Mouse (Mus musculus) bone marrow macrophage, adult 2 months (primary cell): ENCODE data around the gene Serpinb6a. TPM values are rescaled to one million over a fixed set of nuclear protein-coding genes. Genes with fewer than 3 reads are reported as not detected.
A peak's percentile ranks its signal among the peaks of the same experiment; 100 is the strongest.

Source experiments
- H3K27ac ChIP-seq: 2 replicates; pipeline ENCODE4 v1.5.1; 2012; ENCODE audit warnings: low read depth, low read length; ENCODE audit not compliant: insufficient read depth
- H3K4me1 ChIP-seq: 2 replicates; pipeline ENCODE4 v1.6.1; 2012; ENCODE audit warnings: low read length; ENCODE audit not compliant: control insufficient read depth, insufficient read depth
- H3K4me3 ChIP-seq: 2 replicates; pipeline ENCODE4 v1.5.1; 2012; ENCODE audit warnings: mild to moderate bottlenecking, low read length, moderate library complexity; ENCODE audit not compliant: insufficient read depth
- CTCF ChIP-seq: IDR thresholded peaks from 2 replicates; pipeline ENCODE4 v1.5.1; 2012; ENCODE audit warnings: low read depth, mild to moderate bottlenecking, low read length, moderate library complexity
- POLR2A ChIP-seq: IDR thresholded peaks from 2 replicates; pipeline ENCODE4 v1.6.1; 2012; ENCODE audit warnings: mild to moderate bottlenecking, low read depth, low read length, borderline replicate concordance
- polyA plus RNA-seq: library from polyadenylated mRNA; stranded (reverse); fragments of >200 nt; gene quantifications from 2 replicates; pipeline ENCODE4 v1.2.4, GENCODE M21; 2012; ENCODE audit not compliant: missing spikeins, insufficient read depth, insufficient read length

Gene Serpinb6a
- polyA plus RNA-seq, 1 experiment = 743 TPM

DNA sequence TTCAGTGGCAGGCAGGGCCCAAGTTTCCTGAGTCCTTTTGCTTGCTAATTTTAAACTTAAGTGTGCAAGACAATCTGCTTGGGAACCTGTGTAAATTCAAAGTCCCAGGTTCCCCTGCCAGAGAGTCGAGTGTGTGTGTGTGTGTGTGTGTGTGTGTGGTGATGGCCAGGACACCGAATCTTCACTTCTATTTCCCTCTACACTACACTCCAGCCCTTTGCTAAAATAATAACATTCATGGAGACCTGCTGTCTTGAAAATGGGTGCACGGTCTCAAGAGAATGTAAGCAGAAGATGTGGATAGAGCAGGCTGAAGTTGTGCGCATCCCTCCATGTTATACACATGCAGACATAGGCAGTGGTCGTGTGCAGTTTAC, 35.5 kb upstream of the Serpinb6a start:
- peak overlapping the region; percentile 87 for H3K4me3 ChIP-seq

DNA sequence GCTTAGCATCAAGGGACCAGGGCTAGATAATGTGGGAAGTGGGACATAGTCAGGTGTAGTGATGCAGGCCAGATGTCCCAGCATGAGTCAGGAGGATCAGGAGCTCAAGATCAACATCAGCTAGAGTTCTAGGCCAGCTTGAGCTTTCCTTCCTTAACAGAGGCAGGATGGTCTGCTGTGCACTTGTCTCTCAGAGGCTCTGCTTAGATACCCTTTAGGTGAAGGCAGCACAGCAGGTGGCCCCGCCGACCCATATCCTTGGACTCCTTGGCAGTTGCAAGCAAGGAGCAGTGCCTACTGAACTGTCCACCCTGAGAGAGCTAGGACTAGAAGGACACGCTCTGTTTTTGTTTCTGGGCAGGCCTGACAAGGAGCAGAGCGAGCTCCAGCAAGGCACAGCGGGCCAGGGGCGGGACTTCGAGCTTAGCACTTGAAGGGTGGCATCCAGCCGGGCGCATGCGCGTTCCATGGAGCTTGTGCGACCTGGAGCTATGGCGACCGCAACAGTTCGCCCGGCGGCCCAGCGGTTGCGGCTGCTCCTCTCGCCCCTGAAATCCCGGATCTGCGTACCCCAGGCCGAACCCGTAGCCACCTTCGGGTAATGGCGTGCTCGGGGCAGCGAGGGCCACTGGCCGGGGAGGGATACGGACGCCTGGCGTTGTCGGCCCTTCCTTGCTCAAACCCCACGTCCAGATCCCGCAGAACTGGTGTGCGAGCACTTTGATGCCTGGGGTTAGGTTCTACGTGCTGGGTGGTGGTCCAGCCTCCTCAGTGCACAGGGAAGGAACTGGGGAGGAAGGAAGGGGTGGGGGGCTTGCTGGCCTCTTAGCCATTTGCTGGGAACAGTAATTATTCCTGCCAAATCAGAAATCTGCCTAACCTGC, 34.8 kb upstream of the Serpinb6a start, which contains the start of gene Bphl:
TSS of gene Bphl (plus strand) at position 426 of the 884 bp plus-strand sequence.
- TF ChIP-seq POLR2A (no peak; the same call in 1 of the 2 replicates), CTCF (no peak)
- H3K4me3 ChIP-seq = peak within 1 kb of the TSS; percentile 87
- H3K27ac ChIP-seq = peak within 1 kb of the TSS; percentile 55
- peaks cover 13% of the 10 kb centered on the region for H3K4me1 ChIP-seq

More for the DNA sequence above, 35.5 kb upstream of the Serpinb6a start:
- Histone ChIP-seq H3K4me1 (peaks cover 6% of the 10 kb centered on the region), H3K27ac (no peak overlapping the region)
- no peak for TF ChIP-seq POLR2A
- no peak for TF ChIP-seq CTCF

DNA sequence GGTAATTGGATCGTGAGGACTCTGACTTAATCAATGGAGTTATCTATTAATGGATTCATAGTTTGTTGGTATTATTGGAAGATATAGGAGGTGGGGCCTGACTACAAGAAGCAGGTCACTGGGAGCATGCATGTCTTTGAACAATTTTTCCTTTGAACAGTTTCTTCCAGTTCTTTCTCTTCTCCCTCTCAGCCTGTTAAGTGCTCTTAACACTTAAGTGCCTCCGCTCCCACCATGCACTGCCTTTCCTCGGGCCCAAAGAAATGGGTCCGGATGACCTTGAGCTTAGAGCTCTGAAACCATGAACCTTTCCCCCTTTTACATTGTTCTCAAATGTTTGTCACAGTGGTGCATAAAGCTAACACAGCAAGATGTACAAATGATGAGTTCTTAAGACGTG, 34.1 kb upstream of the Serpinb6a start:
- TF ChIP-seq POLR2A (no peak), CTCF (no peak)
- peaks cover 18% of the 10 kb centered on the region for H3K4me1 ChIP-seq
- no peak overlapping the region for H3K27ac ChIP-seq
- H3K4me3 ChIP-seq = no peak overlapping the region

DNA sequence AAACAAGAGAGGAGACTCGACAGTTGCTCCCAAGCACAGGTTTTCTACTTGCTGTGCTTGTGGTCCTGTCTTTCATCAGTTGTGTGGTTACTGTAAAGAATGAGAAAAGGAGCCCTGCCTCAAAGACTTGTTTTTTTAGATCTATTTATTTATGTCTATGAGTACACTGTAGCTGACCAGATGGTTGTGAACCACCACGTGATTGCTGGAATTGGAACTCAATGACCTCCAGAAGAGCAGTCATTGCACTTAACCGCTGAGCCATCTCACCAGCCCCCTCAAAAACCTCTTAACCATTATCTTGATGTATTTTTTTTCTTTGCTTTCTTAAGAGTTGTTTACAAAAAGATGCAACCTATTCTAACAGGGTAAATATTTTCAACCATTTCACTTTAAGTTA, 32.8 kb upstream of the Serpinb6a start:
- Histone ChIP-seq H3K4me3 (no peak overlapping the region), H3K27ac (no peak overlapping the region), H3K4me1 (peaks cover 28% of the 10 kb centered on the region)
- TF ChIP-seq POLR2A = no peak
- TF ChIP-seq CTCF = no peak

DNA sequence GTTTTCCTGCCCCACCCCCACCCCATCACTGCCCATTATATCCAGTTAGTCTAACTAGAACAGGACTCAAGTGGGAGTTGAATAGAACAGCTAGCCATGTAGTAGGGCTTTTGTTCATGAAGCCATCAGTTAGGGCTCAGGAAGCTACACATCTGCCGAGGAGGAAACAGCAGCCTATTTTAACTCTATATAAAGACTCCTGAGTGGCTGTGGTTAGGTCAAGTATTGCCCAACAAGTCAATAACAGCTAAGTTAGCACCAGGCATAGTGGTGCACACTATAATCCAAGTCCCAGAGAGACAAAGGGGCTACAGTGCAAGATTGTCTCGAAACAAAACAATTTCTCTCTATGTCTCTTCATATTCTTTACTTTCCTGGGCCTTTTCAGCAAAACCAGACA, 29.4 kb upstream of the Serpinb6a start:
- no peak for TF ChIP-seq CTCF
- TF ChIP-seq POLR2A = no peak
- Histone ChIP-seq H3K4me3 (no peak overlapping the region), H3K27ac (peak overlapping the region; percentile 56), H3K4me1 (peaks cover 22% of the 10 kb centered on the region)

DNA sequence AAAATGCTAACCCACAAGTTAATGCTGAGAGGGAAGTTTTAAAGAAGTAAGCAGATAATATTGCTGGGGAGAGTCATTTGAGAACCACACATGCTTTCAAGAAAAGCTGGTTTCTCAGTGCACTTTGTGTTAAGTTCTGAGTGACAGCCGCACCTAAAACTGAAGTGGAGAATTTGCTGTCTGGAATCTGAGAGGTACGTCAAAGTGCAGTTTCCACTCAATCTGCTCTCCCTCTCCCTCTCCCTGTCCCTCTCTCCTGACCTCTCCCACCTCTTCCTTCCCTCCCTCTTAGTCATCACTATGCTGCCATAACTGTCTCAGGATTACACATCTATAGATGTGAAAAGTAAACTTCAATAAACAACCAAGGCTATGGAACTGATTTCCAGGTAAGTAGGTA, 19.4 kb upstream of the Serpinb6a start:
- peaks cover 6% of the 10 kb centered on the region for H3K4me1 ChIP-seq
- TF ChIP-seq POLR2A (no peak), CTCF (no peak)
- no peak overlapping the region for H3K27ac ChIP-seq
- H3K4me3 ChIP-seq = no peak overlapping the region

DNA sequence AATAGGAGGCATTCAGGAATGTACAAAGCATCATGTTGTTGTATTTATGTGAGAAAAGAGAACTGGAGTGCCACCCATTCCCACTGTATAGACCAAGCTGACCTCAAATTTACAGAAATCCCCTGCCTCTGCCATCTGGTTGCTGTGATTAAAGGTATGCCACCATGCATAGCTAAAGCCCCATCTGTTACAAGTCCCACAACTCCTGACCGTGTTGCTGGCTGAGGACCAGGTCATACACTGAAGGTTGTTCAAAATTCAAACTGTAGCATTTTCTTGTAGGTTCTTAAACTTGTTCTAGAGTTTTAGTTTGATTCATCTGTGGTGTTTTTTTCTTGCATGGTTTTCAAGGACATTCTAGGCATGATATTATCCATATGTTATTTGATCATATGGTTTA, 15.9 kb upstream of the Serpinb6a start:
- H3K4me1 ChIP-seq = peaks cover 6% of the 10 kb centered on the region
- H3K27ac ChIP-seq = no peak overlapping the region
- TF ChIP-seq POLR2A (no peak), CTCF (no peak)
- no peak overlapping the region for H3K4me3 ChIP-seq

DNA sequence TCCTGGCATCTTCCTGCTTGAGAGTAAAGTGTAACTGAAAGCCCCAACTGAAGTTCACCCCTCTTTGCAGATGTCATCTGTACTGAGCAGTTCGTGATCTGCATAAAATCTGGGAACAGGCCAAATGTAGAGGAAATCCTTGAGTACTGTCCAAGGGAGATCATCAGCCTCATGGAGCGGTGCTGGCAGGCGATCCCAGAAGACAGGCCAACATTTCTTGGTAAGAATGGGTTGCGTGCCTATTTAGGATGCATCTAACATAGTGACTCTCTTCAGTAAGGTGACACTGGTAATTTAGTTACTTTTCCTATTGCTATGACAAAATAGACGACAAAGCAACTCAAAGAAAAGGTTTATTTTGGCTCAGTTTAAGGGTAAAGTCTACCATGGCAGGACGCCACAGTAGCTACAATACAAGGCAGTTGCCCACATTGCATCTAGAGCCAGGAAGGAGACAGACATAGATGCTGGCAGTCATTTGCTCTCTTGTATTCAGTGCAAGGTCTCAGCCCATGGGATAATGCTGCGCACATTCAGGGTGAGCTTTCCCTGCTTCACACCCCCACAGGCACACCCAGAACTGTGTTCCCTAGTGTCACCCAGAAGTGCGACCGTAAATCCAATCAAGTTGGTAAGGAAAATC, 14.5 kb upstream of the Serpinb6a start:
- TF ChIP-seq CTCF = no peak
- no peak for TF ChIP-seq POLR2A
- Histone ChIP-seq H3K27ac (no peak overlapping the region), H3K4me1 (peaks cover 6% of the 10 kb centered on the region), H3K4me3 (no peak overlapping the region)

DNA sequence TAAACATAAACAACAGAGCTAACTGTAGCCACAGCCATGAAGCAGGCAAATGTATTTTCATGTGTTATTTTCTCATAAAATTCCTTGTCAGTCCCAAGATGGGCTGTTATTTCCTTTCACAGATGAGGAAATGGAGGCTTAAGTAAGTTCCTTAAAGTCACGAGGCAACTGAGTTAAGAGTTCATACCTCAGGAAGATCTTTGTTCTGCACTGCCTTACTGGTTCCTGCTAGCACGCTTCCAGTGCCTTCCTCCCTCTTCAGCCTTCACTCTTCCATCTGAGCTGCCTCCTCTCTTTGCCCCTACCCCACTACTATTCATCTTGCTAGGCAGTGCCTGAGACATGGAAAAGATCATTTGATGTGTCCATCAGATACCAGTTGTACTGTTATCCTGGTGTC, 4.6 kb upstream of the Serpinb6a start:
- Histone ChIP-seq H3K27ac (peak overlapping the region; percentile 73), H3K4me1 (peaks cover 17% of the 10 kb centered on the region), H3K4me3 (no peak overlapping the region)
- TF ChIP-seq CTCF (no peak), POLR2A (no peak)

DNA sequence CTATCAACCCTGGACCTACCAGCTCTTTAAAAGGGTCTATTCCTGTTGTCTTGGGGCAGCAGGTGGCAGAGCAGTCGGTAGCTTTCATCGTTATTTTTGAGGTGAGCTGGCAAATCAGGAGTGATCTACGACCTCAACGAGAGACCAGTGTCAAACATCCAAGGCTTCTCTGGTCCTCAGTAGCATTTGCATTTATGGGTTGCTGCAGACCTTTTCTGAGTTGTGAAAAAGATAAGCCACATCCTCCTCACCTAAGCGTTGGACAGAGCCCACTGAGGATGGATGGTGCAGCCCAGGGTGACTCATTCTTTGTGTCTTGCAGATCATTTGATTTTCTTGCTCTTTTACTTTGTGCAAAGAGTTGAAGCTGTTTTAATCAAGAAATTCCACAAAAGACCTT, 464 bp upstream of the Serpinb6a start:
- peaks cover 21% of the 10 kb centered on the region for H3K4me1 ChIP-seq
- TF ChIP-seq CTCF (no peak), POLR2A (no peak)
- H3K27ac ChIP-seq = peak overlapping the region; percentile 19; the same call in 1 of the 2 replicates
- peak overlapping the region; percentile 95 for H3K4me3 ChIP-seq
